Mouse (Mus musculus) lung, embryonic 16.5 days (tissue): Measurements from ENCODE around the gene Fes. TPM values are rescaled to one million over a fixed set of nuclear protein-coding genes. Genes with fewer than 3 reads are reported as not detected.

ENCODE experiments used
- ATAC-seq: fragments of 200-750 bp; cut with Nextera tagmentation; 2 replicates; pipeline ENCODE4 v1.8.0; 2017; ENCODE audit warnings: low read depth, mild to moderate bottlenecking, moderate library complexity
- H3K27ac ChIP-seq: fragments of 300-500 bp; sonication (generic); 2 replicates; pipeline ENCODE4 v1.5.1; 2014; ENCODE audit warnings: mild to moderate bottlenecking, control low read depth, low read length
- H3K27me3 ChIP-seq: fragments of 300-500 bp; sonication (generic); 2 replicates; pipeline ENCODE4 v1.6.1; 2014; ENCODE audit warnings: low read depth, low read length, mixed read lengths; ENCODE audit not compliant: control insufficient read depth, insufficient read depth
- H3K36me3 ChIP-seq: fragments of 300-500 bp; sonication (generic); 2 replicates; pipeline ENCODE4 v1.6.1; 2014; ENCODE audit warnings: low read length; ENCODE audit not compliant: control insufficient read depth, insufficient read depth
- H3K4me1 ChIP-seq: fragments of 300-500 bp; sonication (generic); replicated peaks from 2 replicates; pipeline ENCODE4 v1.6.1; 2014; ENCODE audit warnings: low read length, mixed read lengths; ENCODE audit not compliant: control insufficient read depth, insufficient read depth
- H3K4me2 ChIP-seq: fragments of 300-500 bp; sonication (generic); 2 replicates; pipeline ENCODE4 v1.6.1; 2014; ENCODE audit warnings: low read depth, low read length, control low read depth
- H3K4me3 ChIP-seq: fragments of 300-500 bp; sonication (generic); 2 replicates; pipeline ENCODE4 v1.5.1; 2014; ENCODE audit warnings: mild to moderate bottlenecking, low read length, control low read depth
- H3K9ac ChIP-seq: fragments of 300-500 bp; sonication (generic); 2 replicates; pipeline ENCODE4 v1.6.1; 2014; ENCODE audit warnings: low read length, control low read depth
- H3K9me3 ChIP-seq: fragments of 300-500 bp; sonication (generic); 2 replicates; pipeline ENCODE4 v1.6.1; 2016; ENCODE audit warnings: low read length; ENCODE audit not compliant: control insufficient read depth
- WGBS: fragments of 180-500 bp; shearing (Covaris S2); extraction: QIAGEN DNeasy Blood & Tissue Kit; methylation state at CpG from one replicate; pipeline ENCODE4 v1.1.7; 2014; 5-methylcytosine and 5-hydroxymethylcytosine counted together
- polyA plus RNA-seq: library from polyadenylated mRNA; unstranded; fragments of >200 nt; fragmentation: Nextera tagmentation; extraction: Ambion mirVana; gene quantifications from 2 replicates; pipeline ENCODE4 v1.2.1, GENCODE M21; 2015

Gene Fes
- polyA plus RNA-seq, 1 experiment from 2014 or later = 18.5 TPM

- peaks cover 40% of the 10 kb centered on the region for H3K36me3 ChIP-seq
- no peak overlapping the region for H3K27ac ChIP-seq
- H3K9ac ChIP-seq = no peak overlapping the region
- no peaks in the 10 kb centered on the region for H3K27me3 ChIP-seq
- H3K4me1 ChIP-seq = peaks cover 21% of the 10 kb centered on the region
- WGBS = 87% methylated on average over 9 of the region's 9 CpGs
- no peak for ATAC-seq
- H3K4me2 ChIP-seq = no peak overlapping the region
- H3K9me3 ChIP-seq = no peaks in the 10 kb centered on the region
- no peak overlapping the region for H3K4me3 ChIP-seq
These were observed 19.7 kb downstream of the Fes start for GRCm38 (mm10) chr7:80368009-80368408.

GRCm38 (mm10) chr7:80367232-80367631 lies 20.5 kb downstream of the Fes start:
- H3K9ac ChIP-seq = no peak overlapping the region
- H3K27me3 ChIP-seq = no peaks in the 10 kb centered on the region
- no peak for ATAC-seq
- no peak overlapping the region for H3K4me2 ChIP-seq
- WGBS = 94% methylated on average over 7 of the region's 7 CpGs
- no peak overlapping the region for H3K27ac ChIP-seq
- H3K4me1 ChIP-seq = peaks cover 21% of the 10 kb centered on the region
- peaks cover 47% of the 10 kb centered on the region for H3K36me3 ChIP-seq
- H3K4me3 ChIP-seq = no peak overlapping the region
- no peaks in the 10 kb centered on the region for H3K9me3 ChIP-seq

GRCm38 (mm10) chr7:80365759-80366158 lies 22.0 kb downstream of the Fes start:
- H3K9me3 ChIP-seq = no peaks in the 10 kb centered on the region
- ATAC-seq = peak; percentile 16; the same call in 1 of the 2 replicates
- peaks cover 54% of the 10 kb centered on the region for H3K36me3 ChIP-seq
- H3K4me1 ChIP-seq = peaks cover 21% of the 10 kb centered on the region
- no peak overlapping the region for H3K4me2 ChIP-seq
- H3K27ac ChIP-seq = no peak overlapping the region
- H3K27me3 ChIP-seq = no peaks in the 10 kb centered on the region
- no peak overlapping the region for H3K4me3 ChIP-seq
- H3K9ac ChIP-seq = no peak overlapping the region
- 53% methylated on average over 2 of the region's 2 CpGs for WGBS

GRCm38 (mm10) chr7:80360435-80360834 lies 27.3 kb downstream of the Fes start:
- Histone ChIP-seq H3K9ac (no peak overlapping the region), H3K27me3 (no peaks in the 10 kb centered on the region), H3K4me1 (no peaks in the 10 kb centered on the region), H3K4me2 (no peak overlapping the region), H3K36me3 (peaks cover 42% of the 10 kb centered on the region), H3K27ac (no peak overlapping the region), H3K4me3 (no peak overlapping the region), H3K9me3 (no peaks in the 10 kb centered on the region)
- WGBS = 43% methylated on average over 3 of the region's 3 CpGs
- no peak for ATAC-seq

GRCm38 (mm10) chr7:80358039-80358438 lies 29.7 kb downstream of the Fes start:
- Histone ChIP-seq H3K4me1 (no peaks in the 10 kb centered on the region), H3K27me3 (no peaks in the 10 kb centered on the region), H3K4me3 (no peak overlapping the region), H3K9me3 (no peaks in the 10 kb centered on the region), H3K4me2 (no peak overlapping the region), H3K9ac (no peak overlapping the region), H3K36me3 (peaks cover 27% of the 10 kb centered on the region), H3K27ac (no peak overlapping the region)
- WGBS = 73% methylated on average over 4 of the region's 4 CpGs
- no peak for ATAC-seq

- Histone ChIP-seq H3K4me3 (no peak overlapping the region), H3K27me3 (no peaks in the 10 kb centered on the region), H3K4me1 (no peaks in the 10 kb centered on the region), H3K9me3 (no peaks in the 10 kb centered on the region), H3K4me2 (no peak overlapping the region), H3K27ac (no peak overlapping the region), H3K9ac (no peak overlapping the region), H3K36me3 (peaks cover 20% of the 10 kb centered on the region)
- ATAC-seq = no peak
- WGBS = 76% methylated on average over 8 of the region's 8 CpGs
These were observed 30.6 kb downstream of the Fes start for GRCm38 (mm10) chr7:80357156-80357555.

GRCm38 (mm10) chr7:80356351-80356750 lies 31.4 kb downstream of the Fes start:
- Histone ChIP-seq H3K4me1 (no peaks in the 10 kb centered on the region), H3K4me2 (no peak overlapping the region), H3K27ac (no peak overlapping the region), H3K9me3 (no peaks in the 10 kb centered on the region), H3K4me3 (no peak overlapping the region), H3K27me3 (no peaks in the 10 kb centered on the region), H3K36me3 (peaks cover 18% of the 10 kb centered on the region), H3K9ac (no peak overlapping the region)
- ATAC-seq = no peak
- WGBS = 83% methylated on average over 13 of the region's 13 CpGs

- Histone ChIP-seq H3K9me3 (no peaks in the 10 kb centered on the region), H3K4me3 (no peak overlapping the region), H3K27ac (no peak overlapping the region), H3K4me2 (no peak overlapping the region), H3K9ac (no peak overlapping the region), H3K36me3 (peaks cover 19% of the 10 kb centered on the region), H3K27me3 (no peaks in the 10 kb centered on the region), H3K4me1 (peaks cover 5% of the 10 kb centered on the region; the same call in 1 of the 2 replicates)
- WGBS = 91% methylated on average over 8 of the region's 8 CpGs
- ATAC-seq = no peak
These were observed 34.8 kb downstream of the Fes start for GRCm38 (mm10) chr7:80352920-80353319.

- 65% methylated on average over 2 of the region's 2 CpGs for WGBS
- no peak for ATAC-seq
- Histone ChIP-seq H3K4me3 (no peak overlapping the region), H3K4me1 (peaks cover 10% of the 10 kb centered on the region), H3K27me3 (no peaks in the 10 kb centered on the region), H3K36me3 (peaks cover 12% of the 10 kb centered on the region; the same call in 1 of the 2 replicates), H3K9me3 (no peaks in the 10 kb centered on the region), H3K4me2 (no peak overlapping the region), H3K27ac (no peak overlapping the region), H3K9ac (no peak overlapping the region)
These were observed 36.9 kb downstream of the Fes start for GRCm38 (mm10) chr7:80350808-80351207.
